Mouse (Mus musculus): ENCODE measurements around the gene Fbxo46.

Gene Fbxo46

GRCm38 (mm10) chr7:19093537-19094385, 25.9 kb upstream of the Fbxo46 start:
- DNase-seq (ENCODE audit: low spot score): peak; percentile 76

GRCm38 (mm10) chr7:19094471-19094825, 25.2 kb upstream of the Fbxo46 start, which contains the start of gene Six5:
Gene Six5, plus strand, starts transcription at chr7:19094594.
- DNase-seq (ENCODE audit: low spot score): no peak

- DNase-seq (ENCODE audit: low spot score): no peak
These were observed 24.6 kb upstream of the Fbxo46 start for GRCm38 (mm10) chr7:19094826-19095750.

GRCm38 (mm10) chr7:19095751-19096110, 23.9 kb upstream of the Fbxo46 start:
- DNase-seq (ENCODE audit: low spot score): no peak

- no peak for DNase-seq (ENCODE audit: low spot score)
These were observed 23.2 kb upstream of the Fbxo46 start for GRCm38 (mm10) chr7:19096421-19096976.

- DNase-seq (ENCODE audit: low spot score): no peak
These were observed 22.4 kb upstream of the Fbxo46 start for GRCm38 (mm10) chr7:19097217-19097616.

GRCm38 (mm10) chr7:19097863-19098262, 21.8 kb upstream of the Fbxo46 start:
- no peak for DNase-seq (ENCODE audit: low spot score)

- DNase-seq (ENCODE audit: low spot score): no peak
These were observed 20.8 kb upstream of the Fbxo46 start for GRCm38 (mm10) chr7:19098811-19099210.

- DNase-seq (ENCODE audit: low spot score): no peak
These were observed 19.4 kb upstream of the Fbxo46 start for GRCm38 (mm10) chr7:19100290-19100689.

GRCm38 (mm10) chr7:19103741-19104140, 15.9 kb upstream of the Fbxo46 start:
- DNase-seq (ENCODE audit: low spot score): no peak

GRCm38 (mm10) chr7:19104486-19104885, 15.2 kb upstream of the Fbxo46 start:
- no peak for DNase-seq (ENCODE audit: low spot score)

- DNase-seq (ENCODE audit: low spot score): no peak
These were observed 12.2 kb upstream of the Fbxo46 start for GRCm38 (mm10) chr7:19107436-19107835.

GRCm38 (mm10) chr7:19109565-19109964, 10.1 kb upstream of the Fbxo46 start:
- DNase-seq (ENCODE audit: low spot score): no peak

GRCm38 (mm10) chr7:19118028-19118771, 1.5 kb upstream of the Fbxo46 start, which contains the start of gene Gm4969:
Gene Gm4969, minus strand, starts transcription at chr7:19118368.
- DNase-seq (ENCODE audit: low spot score): no peak

- DNase-seq (ENCODE audit: low spot score): no peak
These were observed 576 bp upstream of the Fbxo46 start for GRCm38 (mm10) chr7:19119083-19119482.

GRCm38 (mm10) chr7:19121686-19122085, 2.0 kb downstream of the Fbxo46 start:
- no peak for DNase-seq (ENCODE audit: low spot score)

- no peak for DNase-seq (ENCODE audit: low spot score)
These were observed 5.1 kb downstream of the Fbxo46 start for GRCm38 (mm10) chr7:19124713-19125112.

- no peak for DNase-seq (ENCODE audit: low spot score)
These were observed 8.1 kb downstream of the Fbxo46 start for GRCm38 (mm10) chr7:19127744-19128143.

- DNase-seq (ENCODE audit: low spot score): no peak
These were observed 9.7 kb downstream of the Fbxo46 start for GRCm38 (mm10) chr7:19129396-19129795.

- no peak for DNase-seq (ENCODE audit: low spot score)
These were observed 11.0 kb downstream of the Fbxo46 start for GRCm38 (mm10) chr7:19130657-19131056.

- peak; percentile 96 for DNase-seq (ENCODE audit: low spot score)
These were observed 11.7 kb downstream of the Fbxo46 start for GRCm38 (mm10) chr7:19131324-19131848.

GRCm38 (mm10) chr7:19136168-19136567, 16.5 kb downstream of the Fbxo46 start:
- no peak for DNase-seq (ENCODE audit: low spot score)

Data from left cerebral cortex, adult 11 months (tissue).